Mouse (Mus musculus): ENCODE results near the gene Abtb2. TPM values are rescaled to one million over a fixed set of nuclear protein-coding genes. Genes with fewer than 3 reads are reported as not detected.

Gene Abtb2
- total and polyA plus RNA-seq, 3 experiments: 0.05 TPM; not detected in 2

DNA sequence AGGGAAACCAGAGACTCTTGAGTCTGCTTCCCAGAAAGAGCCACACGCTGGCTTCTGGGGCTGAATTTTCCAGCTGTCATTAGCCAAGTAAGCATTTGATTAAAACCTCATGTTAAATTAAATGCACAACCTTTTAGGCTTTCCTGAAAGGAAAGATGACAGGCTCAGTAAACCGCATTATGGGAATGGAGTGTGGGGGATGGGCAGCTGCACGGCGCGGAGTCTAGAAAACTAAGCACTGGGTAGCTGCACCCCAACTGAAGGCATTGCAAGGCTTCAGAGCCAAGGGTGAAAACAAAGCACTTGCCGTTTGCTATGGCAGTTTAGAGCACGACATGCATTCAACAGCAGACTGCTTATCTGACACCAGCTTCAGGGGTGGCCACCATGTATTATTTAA is 2.1 kb downstream of the Abtb2 start:
- Histone ChIP-seq H3K27me3 (ENCODE audit: insufficient read depth, low read length) (peaks cover 34% of the 10 kb centered on the region), H3K4me3 (ENCODE audit: low read depth, low read length) (no peak overlapping the region), H3K36me3 (replicated peaks) (no peaks in the 10 kb centered on the region), H3K9me3 (replicated peaks) (peaks cover 15% of the 10 kb centered on the region), H3K4me1 (ENCODE audit: insufficient read depth, low read depth, low read length) (peaks cover 8% of the 10 kb centered on the region; the same call in 1 of the 2 replicates)
- DNase-seq (ENCODE audit: low spot score): no peak
- TF ChIP-seq POLR2AphosphoS5 (IDR thresholded peaks at IDR 0.05; ENCODE audit: insufficient replicate concordance, low read depth, low read length): no peak
- no peak for ATAC-seq (ENCODE audit: extremely low read depth, insufficient number of reproducible peaks, low FRiP score, poor library complexity, severe bottlenecking)

DNA sequence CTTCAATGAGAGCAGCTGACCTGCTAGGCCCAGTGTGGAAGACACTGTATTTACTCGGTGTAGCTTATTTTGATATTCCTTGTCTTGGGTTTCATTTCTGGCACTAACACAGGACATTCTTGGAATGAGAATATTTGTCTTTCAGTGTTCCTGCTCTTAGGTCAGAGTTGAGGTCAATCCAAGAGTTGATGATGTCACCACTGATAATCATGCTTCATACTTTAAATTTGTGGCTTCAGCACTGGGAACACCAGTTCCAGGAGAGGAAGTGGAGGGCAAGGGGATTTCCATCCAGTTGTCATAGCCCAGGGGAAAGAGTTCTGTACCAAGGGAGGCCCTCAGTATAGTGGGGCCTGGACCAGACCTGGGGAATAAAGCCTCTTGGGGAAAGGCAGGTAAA is 3.6 kb downstream of the Abtb2 start:
- peaks cover 8% of the 10 kb centered on the region; the same call in 1 of the 2 replicates for H3K4me1 ChIP-seq (ENCODE audit: insufficient read depth, low read depth, low read length)
- no peaks in the 10 kb centered on the region for H3K36me3 ChIP-seq (replicated peaks)
- DNase-seq (ENCODE audit: low spot score) (no peak), ATAC-seq (ENCODE audit: extremely low read depth, insufficient number of reproducible peaks, low FRiP score, poor library complexity, severe bottlenecking) (no peak)
- TF ChIP-seq TAL1 (conservative IDR thresholded peaks at IDR 0.05; ENCODE audit: low read depth, low read length): no peak
- TF ChIP-seq CTCF (IDR thresholded peaks at IDR 0.05; ENCODE audit: low read depth, low read length): no peak
- TF ChIP-seq GATA2 (IDR thresholded peaks at IDR 0.05; ENCODE audit: borderline replicate concordance, low read depth, low read length): no peak
- no peak for TF ChIP-seq GATA1 (IDR thresholded peaks at IDR 0.05; ENCODE audit: borderline replicate concordance, low read length)
- no peak for TF ChIP-seq POLR2AphosphoS5 (IDR thresholded peaks at IDR 0.05; ENCODE audit: insufficient replicate concordance, low read depth, low read length)
- H3K27me3 ChIP-seq (ENCODE audit: insufficient read depth, low read length): peaks cover 42% of the 10 kb centered on the region
- peaks cover 15% of the 10 kb centered on the region for H3K9me3 ChIP-seq (replicated peaks)
- H3K4me3 ChIP-seq (ENCODE audit: low read depth, low read length): no peak overlapping the region

- Histone ChIP-seq H3K36me3 (replicated peaks) (no peaks in the 10 kb centered on the region), H3K9me3 (replicated peaks) (peaks cover under 1% of the 10 kb centered on the region), H3K4me3 (ENCODE audit: low read depth, low read length) (no peak overlapping the region), H3K27me3 (ENCODE audit: insufficient read depth, low read length) (peaks cover 21% of the 10 kb centered on the region), H3K4me1 (ENCODE audit: insufficient read depth, low read depth, low read length) (0 out of 2 replicates have a peak, but pooled peaks cover 3% of the 10 kb centered on the region)
- ATAC-seq (ENCODE audit: extremely low read depth, insufficient number of reproducible peaks, low FRiP score, poor library complexity, severe bottlenecking) (no peak), DNase-seq (ENCODE audit: low spot score) (no peak)
- no peak for TF ChIP-seq CTCF (IDR thresholded peaks at IDR 0.05; ENCODE audit: low read depth, low read length)
- TF ChIP-seq GATA2 (IDR thresholded peaks at IDR 0.05; ENCODE audit: borderline replicate concordance, low read depth, low read length): no peak
- no peak for TF ChIP-seq POLR2AphosphoS5 (IDR thresholded peaks at IDR 0.05; ENCODE audit: insufficient replicate concordance, low read depth, low read length)
- no peak for TF ChIP-seq TAL1 (conservative IDR thresholded peaks at IDR 0.05; ENCODE audit: low read depth, low read length)
- TF ChIP-seq GATA1 (IDR thresholded peaks at IDR 0.05; ENCODE audit: borderline replicate concordance, low read length): no peak
Observed at GRCm38 (mm10) chr2:103572354-103572753, 6.2 kb downstream of the Abtb2 start.

GRCm38 (mm10) chr2:103576371-103576770 is 10.3 kb downstream of the Abtb2 start:
- H3K27me3 ChIP-seq (ENCODE audit: insufficient read depth, low read length): peaks cover 32% of the 10 kb centered on the region
- DNase-seq (ENCODE audit: low spot score): no peak
- 0 out of 2 replicates have a peak, but pooled peaks cover 3% of the 10 kb centered on the region for H3K4me1 ChIP-seq (ENCODE audit: insufficient read depth, low read depth, low read length)
- H3K9me3 ChIP-seq (replicated peaks): no peaks in the 10 kb centered on the region
- TF ChIP-seq GATA1 (IDR thresholded peaks at IDR 0.05; ENCODE audit: borderline replicate concordance, low read length): no peak
- no peak for TF ChIP-seq TAL1 (conservative IDR thresholded peaks at IDR 0.05; ENCODE audit: low read depth, low read length)
- no peak for TF ChIP-seq POLR2AphosphoS5 (IDR thresholded peaks at IDR 0.05; ENCODE audit: insufficient replicate concordance, low read depth, low read length)
- no peak for TF ChIP-seq GATA2 (IDR thresholded peaks at IDR 0.05; ENCODE audit: borderline replicate concordance, low read depth, low read length)
- no peak for TF ChIP-seq CTCF (IDR thresholded peaks at IDR 0.05; ENCODE audit: low read depth, low read length)
- no peak overlapping the region for H3K4me3 ChIP-seq (ENCODE audit: low read depth, low read length)
- ATAC-seq (ENCODE audit: extremely low read depth, insufficient number of reproducible peaks, low FRiP score, poor library complexity, severe bottlenecking): no peak
- no peaks in the 10 kb centered on the region for H3K36me3 ChIP-seq (replicated peaks)

GRCm38 (mm10) chr2:103577752-103578662 is 11.9 kb downstream of the Abtb2 start:
- Histone ChIP-seq H3K4me3 (ENCODE audit: low read depth, low read length) (no peak overlapping the region), H3K36me3 (replicated peaks) (no peaks in the 10 kb centered on the region), H3K27me3 (ENCODE audit: insufficient read depth, low read length) (peaks cover 27% of the 10 kb centered on the region), H3K4me1 (ENCODE audit: insufficient read depth, low read depth, low read length) (no peaks in the 10 kb centered on the region), H3K9me3 (replicated peaks) (no peaks in the 10 kb centered on the region)
- TF ChIP-seq GATA2 (IDR thresholded peaks at IDR 0.05; ENCODE audit: borderline replicate concordance, low read depth, low read length) (no peak), TAL1 (conservative IDR thresholded peaks at IDR 0.05; ENCODE audit: low read depth, low read length) (no peak), CTCF (IDR thresholded peaks at IDR 0.05; ENCODE audit: low read depth, low read length) (no peak), GATA1 (IDR thresholded peaks at IDR 0.05; ENCODE audit: borderline replicate concordance, low read length) (no peak)
- DNase-seq (ENCODE audit: low spot score) (no peak), ATAC-seq (ENCODE audit: extremely low read depth, insufficient number of reproducible peaks, low FRiP score, poor library complexity, severe bottlenecking) (no peak)

DNA sequence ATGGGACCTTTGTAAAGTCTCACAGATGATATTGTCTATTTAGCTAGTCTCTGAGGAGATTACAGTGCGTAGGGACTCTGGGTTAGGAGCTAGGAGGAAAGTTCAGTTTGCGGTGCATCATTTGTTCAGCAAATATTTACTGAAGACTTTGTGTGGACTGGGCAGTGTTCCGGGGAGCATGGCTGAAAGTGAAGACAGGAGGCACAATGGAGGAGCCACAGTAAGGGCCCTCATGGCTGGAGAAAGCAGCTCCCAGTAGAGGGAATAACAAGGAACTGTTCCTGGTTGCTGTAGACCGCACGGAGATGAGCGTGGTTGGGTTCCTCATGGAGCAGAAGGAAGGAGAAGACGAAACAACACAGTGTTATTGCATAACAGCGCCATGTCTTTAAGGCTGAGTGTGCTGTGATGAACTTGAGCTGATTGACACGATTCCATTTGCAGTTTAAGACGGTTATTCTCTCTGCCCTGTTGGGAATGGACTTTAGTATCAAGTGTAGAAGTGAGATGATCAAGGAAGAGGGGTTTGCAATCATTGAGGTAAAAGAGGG is 12.6 kb downstream of the Abtb2 start:
- no peaks in the 10 kb centered on the region for H3K36me3 ChIP-seq (replicated peaks)
- DNase-seq (ENCODE audit: low spot score): no peak
- ATAC-seq (ENCODE audit: extremely low read depth, insufficient number of reproducible peaks, low FRiP score, poor library complexity, severe bottlenecking): no peak
- peaks cover 25% of the 10 kb centered on the region for H3K27me3 ChIP-seq (ENCODE audit: insufficient read depth, low read length)
- no peaks in the 10 kb centered on the region for H3K4me1 ChIP-seq (ENCODE audit: insufficient read depth, low read depth, low read length)
- TF ChIP-seq TAL1 (conservative IDR thresholded peaks at IDR 0.05; ENCODE audit: low read depth, low read length): no peak
- TF ChIP-seq CTCF (IDR thresholded peaks at IDR 0.05; ENCODE audit: low read depth, low read length): no peak
- no peak for TF ChIP-seq GATA2 (IDR thresholded peaks at IDR 0.05; ENCODE audit: borderline replicate concordance, low read depth, low read length)
- no peak for TF ChIP-seq POLR2AphosphoS5 (IDR thresholded peaks at IDR 0.05; ENCODE audit: insufficient replicate concordance, low read depth, low read length)
- no peak for TF ChIP-seq GATA1 (IDR thresholded peaks at IDR 0.05; ENCODE audit: borderline replicate concordance, low read length)
- no peak overlapping the region for H3K4me3 ChIP-seq (ENCODE audit: low read depth, low read length)
- H3K9me3 ChIP-seq (replicated peaks): no peaks in the 10 kb centered on the region
